Mouse (Mus musculus): Measurements from ENCODE around the gene Hus1.

Hus1 gene

DNA sequence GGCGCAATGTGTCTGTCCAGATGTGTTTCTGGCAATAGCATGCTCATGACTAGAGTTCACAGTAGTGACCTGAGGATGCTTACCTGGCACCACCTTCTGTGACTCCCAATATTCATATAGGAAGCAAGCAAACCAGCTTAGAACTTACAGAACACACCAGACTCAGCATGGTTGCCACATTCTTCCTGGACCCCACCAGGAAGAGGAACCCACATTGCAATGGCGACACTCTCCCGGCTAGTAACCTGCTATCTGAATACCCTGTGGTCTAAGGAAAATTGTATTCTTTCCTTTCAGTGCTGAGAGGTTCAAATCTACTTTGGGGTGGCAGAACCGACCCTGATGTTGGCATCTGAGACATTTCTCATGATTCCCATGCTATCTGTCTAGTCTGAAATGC is 32.8 kb downstream of the Hus1 start:
- DNase-seq = no peak

DNA sequence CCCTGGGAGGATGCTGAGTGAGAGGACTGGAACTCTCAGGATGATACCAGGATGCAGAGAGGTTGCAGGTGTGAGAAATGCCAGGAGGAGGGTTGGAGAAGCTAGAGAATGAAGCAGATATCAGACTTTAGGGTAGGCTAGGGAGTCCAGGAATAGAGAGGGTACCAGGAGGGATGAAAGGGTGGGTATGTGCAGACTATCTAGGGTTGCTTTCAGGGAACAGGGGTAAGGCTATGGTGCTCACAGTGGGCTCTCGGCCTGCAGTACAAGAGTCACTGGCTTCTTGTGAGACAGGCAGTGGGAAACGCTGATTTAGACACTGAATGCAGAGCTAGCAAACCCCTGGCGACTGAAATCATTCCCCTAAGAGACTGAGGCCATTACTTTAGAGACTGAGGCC is 37.8 kb downstream of the Hus1 start, which contains the start of gene Pkd1l1:
Gene Pkd1l1, minus strand, starts transcription at position 101 of the 400 bp plus-strand sequence.
- DNase-seq = no peak

DNA sequence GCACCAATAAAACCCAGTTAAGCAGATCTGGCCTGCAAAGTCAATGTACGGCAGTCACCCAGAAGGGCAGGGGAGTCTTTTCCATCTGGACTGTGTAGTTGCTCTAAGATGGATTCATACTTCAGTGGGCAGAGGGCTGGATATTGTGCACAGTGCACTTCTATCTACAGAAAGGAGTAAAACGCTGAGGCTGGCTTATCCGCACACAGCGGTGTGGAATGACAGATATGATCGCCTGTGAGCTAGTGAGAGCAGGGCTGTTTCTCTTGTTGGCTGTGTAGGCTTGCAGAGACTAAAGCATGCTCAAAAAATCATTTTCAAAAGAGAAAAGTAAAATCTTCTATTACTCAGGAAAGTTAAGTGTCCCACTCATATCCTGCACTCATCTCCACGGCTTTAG is 38.9 kb downstream of the Hus1 start:
- no peak for DNase-seq

DNA sequence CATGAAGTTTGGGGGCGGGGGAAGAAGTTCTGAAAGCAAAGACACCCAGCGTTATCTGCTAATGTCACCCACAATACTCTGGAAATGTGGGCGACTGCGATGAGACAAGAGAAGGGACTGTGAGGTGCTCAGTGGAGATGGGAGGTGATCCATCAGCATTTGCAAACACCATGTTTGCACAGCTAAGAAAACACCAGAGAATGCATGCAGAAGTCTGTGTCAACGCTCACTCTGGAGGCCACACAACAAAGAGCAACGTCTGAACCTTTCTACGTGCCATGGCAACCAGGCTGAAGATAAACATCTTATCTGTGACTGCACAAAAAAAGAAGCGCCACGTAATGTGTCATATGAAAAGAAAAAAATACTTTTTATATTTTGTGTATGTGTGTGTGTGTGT is 40.5 kb downstream of the Hus1 start:
- DNase-seq = no peak

DNA sequence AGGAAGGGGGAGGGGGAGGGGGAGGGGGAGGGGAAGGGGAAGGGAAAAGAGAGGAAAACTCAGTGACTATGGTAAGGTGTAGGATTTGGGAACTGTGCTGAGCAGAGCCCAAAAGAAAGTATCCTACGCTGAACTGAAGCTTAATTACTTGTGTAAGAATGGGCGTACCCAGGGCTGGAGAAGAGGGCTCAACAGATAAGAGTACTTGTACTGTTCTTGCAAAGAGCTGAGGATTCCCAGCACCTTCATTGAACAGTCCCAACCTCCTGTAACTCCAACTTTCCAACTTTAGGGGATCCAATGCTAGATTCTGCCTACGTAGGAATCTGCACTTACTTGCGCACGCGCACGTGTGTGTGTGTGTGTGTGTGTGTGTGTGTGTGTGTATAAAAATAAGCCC is 42.9 kb downstream of the Hus1 start:
- DNase-seq = no peak

DNA sequence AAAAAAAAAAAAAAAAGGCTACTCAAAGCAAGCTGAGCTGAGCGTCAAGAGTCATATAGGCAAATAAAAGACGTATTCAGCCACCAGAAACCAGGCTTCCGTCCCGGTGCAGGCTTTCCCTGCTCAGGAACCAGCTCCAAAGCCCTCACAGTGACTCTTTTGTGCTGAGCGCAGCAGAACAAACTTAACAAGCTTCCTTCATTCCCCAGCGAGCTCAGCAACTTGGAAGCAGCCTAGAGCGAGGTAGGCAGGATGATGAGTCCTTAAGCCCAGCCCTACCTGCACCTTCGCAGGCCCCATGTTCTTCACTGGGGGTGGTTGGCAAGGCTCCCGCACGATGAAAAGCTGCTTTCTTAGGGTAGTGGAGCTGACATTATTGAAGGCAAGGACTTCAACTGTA is 52.4 kb downstream of the Hus1 start:
- peak in 1 of 2 experiments; percentile 48 for DNase-seq

DNA sequence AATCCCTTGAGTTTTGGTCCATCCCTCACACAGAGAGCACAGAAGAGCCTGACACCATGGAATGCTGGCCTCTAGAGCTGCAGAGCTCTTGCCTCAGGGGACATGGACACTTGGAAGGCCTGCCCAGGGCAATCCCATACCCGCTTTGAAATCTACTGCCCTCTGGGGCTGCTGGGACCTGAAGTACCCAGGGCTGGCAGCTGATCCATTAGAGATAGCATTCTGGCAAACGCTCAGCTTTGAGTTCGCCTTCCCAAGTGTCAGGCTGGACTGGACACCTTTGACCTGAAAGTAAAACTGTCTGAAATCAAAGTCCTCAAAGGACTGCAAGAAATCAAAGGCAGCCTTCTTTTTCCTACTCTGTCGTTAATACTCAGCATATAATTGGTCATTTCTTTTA is 52.9 kb downstream of the Hus1 start:
- peak in 1 of 2 experiments; percentile 19 for DNase-seq

DNA sequence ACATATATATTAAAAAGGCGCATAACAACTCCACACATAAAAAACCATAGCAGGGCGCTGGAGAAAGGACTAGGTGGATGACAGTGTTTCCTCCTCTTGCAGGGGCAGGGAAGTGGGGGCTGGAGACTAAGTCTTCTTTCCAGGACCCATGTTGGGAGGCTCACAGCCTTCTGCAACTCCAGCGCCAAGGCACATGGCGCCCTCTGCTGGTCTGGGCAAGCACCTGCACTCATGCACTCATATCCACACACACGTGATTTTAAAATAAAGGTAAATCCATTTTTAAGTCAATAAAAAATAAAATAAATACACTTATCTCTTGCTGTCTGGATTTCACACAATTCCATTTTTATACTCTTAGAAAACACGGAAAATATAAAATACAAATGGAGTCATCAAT is 54.0 kb downstream of the Hus1 start:
- DNase-seq = peak; percentile 54 to 62

DNA sequence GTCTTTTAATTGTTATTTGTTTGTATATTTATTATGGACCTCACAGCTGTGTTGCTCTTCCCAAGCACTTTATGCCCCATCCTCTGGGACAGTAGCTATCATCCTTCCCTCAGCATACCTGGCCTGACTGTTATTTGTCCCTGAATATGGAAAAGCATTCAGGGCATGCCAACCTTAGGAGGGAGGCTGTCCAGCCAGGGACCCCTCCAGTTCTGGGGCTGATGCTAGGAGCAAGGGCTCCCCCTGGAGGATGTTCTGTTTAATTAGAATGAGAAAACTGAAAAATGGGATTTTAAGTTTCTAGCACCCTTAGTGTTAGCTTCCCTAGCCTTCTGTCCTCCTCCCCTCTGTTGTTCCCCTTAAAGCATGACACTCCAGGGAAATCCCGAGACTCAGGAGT is 55.3 kb downstream of the Hus1 start:
- DNase-seq = peak; percentile 92 to 94

DNA sequence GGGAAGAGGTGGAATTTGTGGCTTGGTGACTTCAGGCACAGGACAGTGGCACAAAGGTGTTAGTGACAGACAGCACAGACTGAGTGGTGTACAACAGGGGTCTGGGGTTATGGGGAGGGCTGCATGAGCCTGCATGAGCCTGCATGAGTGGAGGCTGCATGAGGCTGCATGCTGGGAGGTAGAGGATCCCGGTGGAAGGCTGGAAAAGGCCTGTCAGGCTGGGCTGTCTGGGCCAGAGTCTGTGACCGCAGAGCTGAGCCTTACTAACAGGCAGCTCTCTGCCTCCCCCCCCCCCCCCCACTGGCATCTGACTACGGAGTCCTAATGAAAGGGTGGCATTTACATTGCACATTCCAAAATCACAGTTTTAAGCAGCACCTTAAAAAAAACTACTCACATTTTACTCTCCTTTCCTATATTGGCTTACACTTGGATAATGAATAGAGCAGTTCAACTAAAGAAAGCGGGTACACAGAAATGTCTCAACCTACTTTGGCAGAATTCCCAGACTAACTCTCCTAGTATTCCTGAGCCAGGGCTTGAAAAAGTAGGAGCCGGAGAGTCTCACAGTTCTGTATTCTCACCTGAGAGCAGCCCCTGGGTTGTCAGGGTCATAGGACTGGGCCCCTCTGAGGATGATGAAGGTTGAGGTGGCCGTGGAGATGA is 61.1 kb downstream of the Hus1 start:
- peak; percentile 26 to 52 for DNase-seq

DNA sequence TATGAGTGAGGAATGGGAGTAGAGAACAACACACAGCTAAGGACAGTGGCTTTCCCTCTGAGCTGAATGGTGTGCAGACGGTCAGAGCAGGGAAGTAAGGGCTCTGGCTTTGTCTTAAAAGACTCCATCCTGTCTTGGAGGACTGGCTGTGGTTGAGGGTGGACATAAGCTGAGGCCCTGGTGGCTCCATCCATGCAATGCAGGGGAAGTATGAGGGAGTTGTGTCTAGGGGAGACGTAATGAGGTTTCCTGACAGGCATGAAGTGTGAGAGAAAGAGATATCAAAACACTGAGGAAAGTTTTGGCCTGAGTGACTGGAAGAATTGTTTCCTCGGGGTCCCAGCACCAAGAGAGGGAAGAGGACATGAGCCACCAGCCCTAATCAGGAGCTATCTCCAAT is 62.1 kb downstream of the Hus1 start:
- no peak for DNase-seq

DNA sequence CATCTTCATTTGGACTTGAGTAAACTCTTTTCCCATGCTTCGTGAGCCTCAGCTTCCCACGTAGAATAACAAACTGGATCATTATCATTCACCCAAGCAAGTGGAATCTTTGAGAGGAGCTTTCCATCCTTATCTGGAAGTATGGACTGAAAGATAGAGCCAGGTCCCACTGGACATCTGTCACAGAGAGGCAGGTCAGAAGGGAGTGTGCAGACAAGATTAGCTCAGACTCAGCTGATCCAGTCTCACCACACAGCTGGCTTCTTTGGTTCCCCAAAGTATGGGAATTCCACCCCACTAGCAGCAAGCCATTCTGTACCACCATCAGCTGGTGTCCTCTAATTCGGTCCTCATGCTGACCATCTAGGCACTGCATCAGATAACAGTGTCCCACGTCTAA is 66.9 kb downstream of the Hus1 start:
- DNase-seq = no peak

Measured in cerebellum, postnatal 10 days (tissue).